ENCODE assay signal across 9 mouse cellular contexts in the genomic region with DNA sequence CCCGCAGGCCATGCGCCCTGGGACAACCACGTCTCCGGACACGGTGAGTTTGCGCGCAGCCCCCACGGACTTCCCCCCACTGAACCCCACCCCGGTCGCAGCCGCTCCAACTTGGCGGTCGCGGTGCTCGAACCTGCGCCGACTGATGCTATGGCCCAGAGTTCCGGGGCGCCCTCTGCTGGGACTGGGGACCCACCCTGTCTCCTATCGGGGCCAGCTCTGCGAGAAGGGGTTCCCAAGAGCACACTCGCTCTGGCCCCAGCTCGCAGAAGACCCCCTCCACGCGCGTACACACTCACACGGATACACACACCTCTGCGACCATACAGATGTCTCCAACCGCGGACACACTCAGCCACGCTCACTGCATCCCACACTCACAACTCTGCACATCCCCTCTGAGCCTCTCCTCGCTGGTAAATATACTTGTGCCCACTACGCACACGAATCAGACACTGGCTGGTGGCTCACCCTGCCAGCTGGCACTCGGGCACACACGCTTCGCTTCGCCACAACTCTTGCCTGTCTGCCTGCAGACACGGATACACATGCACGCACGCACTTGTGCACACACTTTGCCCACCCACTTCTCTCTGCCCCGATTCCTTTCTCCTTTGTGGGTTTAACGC. TPM values are rescaled to one million over a fixed set of nuclear protein-coding genes. Genes with fewer than 3 reads are reported as not detected.
A peak's percentile ranks its signal among the peaks of the same experiment; 100 is the strongest.
DNase-seq lines count a peak whose midpoint lies in the region; ATAC-seq lines count a peak whose summit lies in the region.
"Had no signal": no experiment of that assay in that cellular context is flagged by ENCODE, and none has a peak within 500 bp of the region (broad histone marks: within the 10 kb centered on the region; RNA-seq: fewer than 3 reads in every experiment).

No protein-coding gene starts in this region.

- H3K27ac ChIP-seq in forebrain, embryonic 10.5 days, result no peak overlapping the region
- H3K27ac ChIP-seq in neural tube, embryonic 15.5 days (replicated peaks), result peak overlapping the region; percentile 91
- H3K27ac ChIP-seq: macrophage had no signal

- H3K36me3 ChIP-seq in forebrain, embryonic 10.5 days (replicated peaks), result no peaks in the 10 kb centered on the region
- no peaks in the 10 kb centered on the region for H3K36me3 ChIP-seq in neural tube, embryonic 15.5 days

- ATAC-seq in neural tube, embryonic 15.5 days (ENCODE audit: low FRiP score), result peak; percentile 23; the same call in 1 of the 2 replicates

- H3K4me2 ChIP-seq in neural tube, embryonic 15.5 days, result peak overlapping the region; percentile 87

- peaks cover 21% of the 10 kb centered on the region for H3K4me1 ChIP-seq in forebrain, embryonic 10.5 days
- peaks cover 77% of the 10 kb centered on the region for H3K4me1 ChIP-seq in neural tube, embryonic 15.5 days

- peak overlapping the region; percentile 75 for H3K9ac ChIP-seq in neural tube, embryonic 15.5 days (replicated peaks)

- 43% methylated on average over 43 of the region's 43 CpGs for WGBS in forebrain, embryonic 10.5 days
- WGBS in neural tube, embryonic 15.5 days, result 25% methylated on average over 43 of the region's 43 CpGs

- H3K4me3 ChIP-seq in forebrain, embryonic 10.5 days, result peak overlapping the region; percentile 49
- H3K4me3 ChIP-seq in neural tube, embryonic 15.5 days (replicated peaks), result peak overlapping the region; percentile 69

- H3K27me3 ChIP-seq in forebrain, embryonic 10.5 days (ENCODE audit: poor library complexity, severe bottlenecking), result peaks cover 69% of the 10 kb centered on the region
- H3K27me3 ChIP-seq in neural tube, embryonic 15.5 days (replicated peaks), result peaks cover 20% of the 10 kb centered on the region; the same call in 1 of the 2 replicates

- DNase-seq in left cerebral cortex, adult 18-20 months (ENCODE audit: low spot score in 2 of 2), result peak; percentile 48 to 66
- DNase-seq in left cerebral cortex, adult 11 months (ENCODE audit: low spot score), result no peak
- no peak for DNase-seq in forebrain, embryonic 10.5 days (ENCODE audit: extremely low spot score, low spot score)
- DNase-seq in layer of hippocampus, adult 9-11 months, result peak; percentile 42
- no peak for DNase-seq in spleen, postnatal 36 days (ENCODE audit: low spot score in 2 of 2)
- no peak for DNase-seq in adrenal gland, postnatal 36 days
- DNase-seq in Muller cell, postnatal 12 days (ENCODE audit: inconsistent ontology term), result no peak

- H3K9me3 ChIP-seq in forebrain, embryonic 10.5 days, result no peaks in the 10 kb centered on the region
- H3K9me3 ChIP-seq in neural tube, embryonic 15.5 days (replicated peaks), result no peaks in the 10 kb centered on the region

RNA-seq across cellular contexts. Expression of a gene that starts 0.6 kb away (rescaled TPM):
- 100 to 1,000 TPM; 171 to 184 TPM for total RNA-seq in left cerebral cortex, adult 18-20 months (2021)
- 0.10 and 0.11 TPM in 2 replicates for polyA plus RNA-seq in forebrain, embryonic 10.5 days (2016; fragmentation: Nextera tagmentation; extraction: Ambion mirVana)
- 31.2 and 42.9 TPM in 2 replicates for polyA plus RNA-seq in neural tube, embryonic 15.5 days (2015; fragmentation: Nextera tagmentation; extraction: Ambion mirVana)
- 1 to 10 TPM; 1.6 to 1.8 TPM for total RNA-seq in adrenal gland, postnatal 36 days (2021)
- polyA plus RNA-seq: macrophage had no signal

Comparison
In these comparisons a context has a peak if more than half of its experiments do, and no peak if none do; other contexts are left out.
1. DNase-seq: peak in left cerebral cortex, adult 18-20 months (2 of 2) and layer of hippocampus, adult 9-11 months (single experiment); none in left cerebral cortex, adult 11 months (single experiment), forebrain, embryonic 10.5 days (single experiment), spleen, postnatal 36 days (0 of 2), adrenal gland, postnatal 36 days (0 of 2) and Muller cell, postnatal 12 days (single experiment).
2. RNA of a gene that starts 0.6 kb away (total RNA-seq): 171 to 184 TPM in left cerebral cortex, adult 18-20 months; 1.6 to 1.8 TPM in adrenal gland, postnatal 36 days; every median in the first group is over 10 times any median in the second.